Mouse (Mus musculus): ENCODE measurements around the gene Hsph1.

DNA sequence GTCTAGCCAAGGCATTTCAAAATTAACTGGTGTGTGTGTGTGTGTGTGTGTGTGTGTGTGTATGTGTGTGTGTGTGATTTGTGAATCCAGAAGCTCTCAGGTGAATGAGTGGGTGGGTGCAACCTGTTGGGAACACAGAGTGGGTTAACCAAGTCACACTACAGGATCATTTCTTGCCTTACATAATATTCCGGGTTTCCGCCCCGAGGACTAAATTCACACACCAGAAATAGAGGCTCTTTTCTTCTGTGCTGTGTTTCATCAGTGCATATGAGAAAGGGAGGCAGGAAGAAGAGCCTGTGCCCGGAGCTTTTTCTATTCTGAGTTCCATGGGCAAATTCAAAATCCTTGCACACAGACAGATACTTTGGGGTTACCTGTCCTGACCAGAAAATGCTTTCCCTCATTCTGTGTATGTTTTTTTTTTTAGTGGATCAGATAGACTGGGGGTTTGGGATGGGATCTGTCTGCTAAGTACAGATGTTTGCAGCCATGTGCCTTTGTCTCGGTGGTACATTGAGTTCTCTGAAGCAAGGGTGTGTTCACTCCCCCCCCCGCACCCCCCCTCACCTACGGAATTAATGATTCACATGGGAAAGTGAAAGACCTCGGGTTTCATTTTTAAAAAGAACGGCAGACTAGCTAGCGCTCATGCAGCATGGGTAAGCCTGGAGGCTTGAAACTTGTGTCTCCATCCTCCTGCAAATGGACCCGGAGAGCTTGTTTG lies 6.8 kb upstream of the Hsph1 start:
- TF ChIP-seq POLR2A (IDR thresholded peaks at IDR 0.05; ENCODE audit: low read depth, low read length) = no peak
- no peak for TF ChIP-seq CTCF (IDR thresholded peaks at IDR 0.05; ENCODE audit: extremely low read depth, insufficient read length, insufficient replicate concordance, low read depth, low read length)

All from small intestine, adult 2 months (tissue).